Mouse (Mus musculus) liver, embryonic 14.5 days (tissue): ENCODE data around the gene Zmynd19. TPM values are rescaled to one million over a fixed set of nuclear protein-coding genes. Genes with fewer than 3 reads are reported as not detected.

Experiments
- ATAC-seq: fragments of 200-750 bp; cut with Nextera tagmentation; 2 replicates; pipeline ENCODE4 v1.8.0; 2017; ENCODE audit warnings: moderate number of reproducible peaks, mild to moderate bottlenecking, moderate library complexity; ENCODE audit not compliant: insufficient read depth
- DNase-seq, 3 experiments: peaks; one replicate each; pipeline ENCODE4 v3.0.0-alpha.2; 2012 to 2013; ENCODE audit warnings: low read depth in 3 of 3, low spot score in 3 of 3
- H3K27ac ChIP-seq: fragments of 300-500 bp; sonication (generic); 2 replicates; pipeline ENCODE4 v1.5.1; 2014; ENCODE audit warnings: moderate library complexity, mild to moderate bottlenecking, control low read depth, inconsistent platforms
- H3K27me3 ChIP-seq: fragments of 300-500 bp; sonication (generic); 2 replicates; pipeline ENCODE4 v1.6.1; 2014; ENCODE audit warnings: mild to moderate bottlenecking, low read length, moderate library complexity; ENCODE audit not compliant: control insufficient read depth, insufficient read depth
- H3K36me3 ChIP-seq: fragments of 300-500 bp; sonication (generic); replicated peaks from 2 replicates; pipeline ENCODE4 v1.6.1; 2014; ENCODE audit warnings: low read depth; ENCODE audit not compliant: control insufficient read depth, insufficient read depth
- H3K4me1 ChIP-seq, 2 experiments: fragments of 200-500 bp in 1 of 2; fragments of 300-500 bp in 1 of 2; sonication (generic) in 1 of 2; replicated peaks; 2 replicates each; pipeline ENCODE4 v1.6.1; 2012 to 2014; ENCODE audit warnings: antibody characterized with exemption in 1 of 2, inconsistent platforms in 1 of 2, low read length in 1 of 2; ENCODE audit not compliant: control insufficient read depth in 2 of 2, insufficient read depth in 2 of 2
- H3K4me2 ChIP-seq: fragments of 300-500 bp; sonication (generic); 2 replicates; pipeline ENCODE4 v1.6.1; 2014; ENCODE audit warnings: low read depth, mild to moderate bottlenecking, control low read depth, moderate library complexity
- H3K4me3 ChIP-seq, 2 experiments: fragments of 200-500 bp in 1 of 2; fragments of 300-500 bp in 1 of 2; sonication (generic) in 1 of 2; 2 replicates each; pipeline ENCODE4 v1.5.1; 2012 to 2014; ENCODE audit warnings: low read depth in 2 of 2, low read length in 2 of 2, mild to moderate bottlenecking in 2 of 2, control low read depth in 1 of 2, inconsistent platforms in 1 of 2, moderate library complexity in 1 of 2; ENCODE audit not compliant: insufficient read depth in 1 of 2
- H3K9ac ChIP-seq: fragments of 300-500 bp; sonication (generic); replicated peaks from 2 replicates; pipeline ENCODE4 v1.6.1; 2014; ENCODE audit warnings: mild to moderate bottlenecking, control low read depth, moderate library complexity
- H3K9me3 ChIP-seq: fragments of 300-500 bp; sonication (generic); 2 replicates; pipeline ENCODE4 v1.6.1; 2016; ENCODE audit warnings: low read length, mixed read lengths; ENCODE audit not compliant: control insufficient read depth
- CTCF ChIP-seq: IDR thresholded peaks from 2 replicates; pipeline ENCODE4 v1.5.1; 2016; ENCODE audit warnings: antibody characterized with exemption, low read depth, control low read depth
- EP300 ChIP-seq: IDR thresholded peaks from 2 replicates; pipeline ENCODE4 v1.6.1; 2016; ENCODE audit warnings: antibody characterized with exemption, low read depth
- WGBS: fragments of 180-500 bp; shearing (Covaris S2); extraction: QIAGEN DNeasy Blood & Tissue Kit; methylation state at CpG from one replicate; pipeline ENCODE4 v1.1.7; 2014; ENCODE audit not compliant: insufficient replicate concordance; 5-methylcytosine and 5-hydroxymethylcytosine counted together
- microRNA-seq: library from miRNA; unstranded; fragments of <30 nt; microRNA quantifications from one replicate; pipeline ENCODE4, GENCODE M21; 2016
- polyA plus RNA-seq, 2 experiments: library from polyadenylated mRNA; depleted of rRNA in 1 of 2; stranded (reverse) in 1 of 2; unstranded in 1 of 2; fragments of >200 nt; fragmentation: Nextera tagmentation in 1 of 2; extraction: Ambion mirVana in 1 of 2; gene quantifications; 2 replicates each; pipeline versions ENCODE4 v1.2.1 to v1.2.3; 2012 to 2014

The Zmynd19 gene
- polyA plus RNA-seq, 2 experiments, result 10.6 to 16.4 TPM

GRCm38 (mm10) chr2:25000544-25001235 is 51.1 kb downstream of the Zmynd19 start:
- DNase-seq, result peak in 2 of 3 experiments; percentile 10 to 16
- TF ChIP-seq EP300 (no peak), CTCF (peak; percentile 71)
- no peak for ATAC-seq

GRCm38 (mm10) chr2:25003946-25004786 is 54.6 kb downstream of the Zmynd19 start:
- no peak overlapping the region for H3K4me3 ChIP-seq
- no peak overlapping the region for H3K9ac ChIP-seq
- ATAC-seq, result no peak
- no peak overlapping the region for H3K27ac ChIP-seq
- H3K9me3 ChIP-seq, result no peaks in the 10 kb centered on the region
- peaks cover 10% of the 10 kb centered on the region for H3K36me3 ChIP-seq
- H3K27me3 ChIP-seq, result no peaks in the 10 kb centered on the region
- TF ChIP-seq EP300, result no peak
- no peak for TF ChIP-seq CTCF
- WGBS, result 83% methylated on average over 9 of the region's 9 CpGs
- H3K4me2 ChIP-seq, result no peak overlapping the region
- DNase-seq, result no peak
- no peaks in the 10 kb centered on the region for H3K4me1 ChIP-seq

More at GRCm38 (mm10) chr2:25000544-25001235, 51.1 kb downstream of the Zmynd19 start:
- WGBS, result 91% methylated on average over 3 of the region's 3 CpGs
- no peaks in the 10 kb centered on the region for H3K27me3 ChIP-seq
- no peaks in the 10 kb centered on the region for H3K4me1 ChIP-seq
- H3K4me2 ChIP-seq, result no peak overlapping the region
- H3K9ac ChIP-seq, result no peak overlapping the region
- no peak overlapping the region for H3K4me3 ChIP-seq
- H3K9me3 ChIP-seq, result no peaks in the 10 kb centered on the region
- H3K27ac ChIP-seq, result no peak overlapping the region
- peaks cover 15% of the 10 kb centered on the region for H3K36me3 ChIP-seq

GRCm38 (mm10) chr2:25006767-25007166 is 57.2 kb downstream of the Zmynd19 start:
- no peaks in the 10 kb centered on the region for H3K27me3 ChIP-seq

GRCm38 (mm10) chr2:25008250-25008649 is 58.7 kb downstream of the Zmynd19 start:
- Histone ChIP-seq H3K4me3 (no peak overlapping the region), H3K9me3 (no peaks in the 10 kb centered on the region), H3K36me3 (peaks cover 3% of the 10 kb centered on the region), H3K27me3 (no peaks in the 10 kb centered on the region), H3K4me2 (no peak overlapping the region), H3K27ac (no peak overlapping the region), H3K9ac (no peak overlapping the region), H3K4me1 (no peaks in the 10 kb centered on the region)
- DNase-seq, result peak in 1 of 3 experiments; percentile 10
- ATAC-seq, result no peak
- TF ChIP-seq EP300 (no peak), CTCF (peak; percentile 48; the same call in 1 of the 2 replicates)

More at GRCm38 (mm10) chr2:25006767-25007166, 57.2 kb downstream of the Zmynd19 start:
- ATAC-seq (no peak), DNase-seq (no peak)
- TF ChIP-seq EP300 (no peak), CTCF (no peak)
- no peak overlapping the region for H3K27ac ChIP-seq
- no peak overlapping the region for H3K4me3 ChIP-seq
- peaks cover 10% of the 10 kb centered on the region for H3K36me3 ChIP-seq
- H3K9me3 ChIP-seq, result no peaks in the 10 kb centered on the region
- 74% methylated on average over 1 of the region's 1 CpGs for WGBS
- H3K9ac ChIP-seq, result no peak overlapping the region
- H3K4me2 ChIP-seq, result no peak overlapping the region
- no peaks in the 10 kb centered on the region for H3K4me1 ChIP-seq

Small RNA genes lying within 50 kb of the gene (microRNA-seq; reads per million reads assigned to microRNA genes)
- gene Gm22875, result not detected

Other genes starting within 250 kb of the Zmynd19 start
- gene Cacna1b, start 186.6 kb upstream of the Zmynd19 start, polyA plus RNA-seq (2012; rRNA removed), result 0.03 and 0.06 TPM in 2 replicates
- not detected in 2 replicates for gene Cacna1b, start 186.6 kb upstream of the Zmynd19 start, polyA plus RNA-seq (2014; fragmentation: Nextera tagmentation; extraction: Ambion mirVana)
- gene Ehmt1, start 30.2 kb upstream of the Zmynd19 start, polyA plus RNA-seq (2012; rRNA removed), result 14.1 and 15.1 TPM in 2 replicates
- gene Ehmt1, start 30.2 kb upstream of the Zmynd19 start, polyA plus RNA-seq (2014; fragmentation: Nextera tagmentation; extraction: Ambion mirVana), result 10.6 and 12.0 TPM in 2 replicates
- gene Arrdc1, start 14.5 kb upstream of the Zmynd19 start, polyA plus RNA-seq (2012; rRNA removed), result 20.8 and 29.1 TPM in 2 replicates
- 10.9 and 14.7 TPM in 2 replicates for gene Arrdc1, start 14.5 kb upstream of the Zmynd19 start, polyA plus RNA-seq (2014; fragmentation: Nextera tagmentation; extraction: Ambion mirVana)
- gene Dph7, start 12.6 kb downstream of the Zmynd19 start, polyA plus RNA-seq (2012; rRNA removed), result 8.1 and 9.0 TPM in 2 replicates
- 8.7 and 9.9 TPM in 2 replicates for gene Dph7, start 12.6 kb downstream of the Zmynd19 start, polyA plus RNA-seq (2014; fragmentation: Nextera tagmentation; extraction: Ambion mirVana)
- gene Mrpl41, start 25.3 kb downstream of the Zmynd19 start, polyA plus RNA-seq (2012; rRNA removed), result 31.9 and 48.1 TPM in 2 replicates
- 93.6 and 102 TPM in 2 replicates for gene Mrpl41, start 25.3 kb downstream of the Zmynd19 start, polyA plus RNA-seq (2014; fragmentation: Nextera tagmentation; extraction: Ambion mirVana)
- 9.4 and 9.6 TPM in 2 replicates for gene Pnpla7, start 26.2 kb downstream of the Zmynd19 start, polyA plus RNA-seq (2012; rRNA removed)
- 11.0 and 11.3 TPM in 2 replicates for gene Pnpla7, start 26.2 kb downstream of the Zmynd19 start, polyA plus RNA-seq (2014; fragmentation: Nextera tagmentation; extraction: Ambion mirVana)
- 10.3 and 11.0 TPM in 2 replicates for gene Nsmf, start 104.6 kb downstream of the Zmynd19 start, polyA plus RNA-seq (2012; rRNA removed)
- gene Nsmf, start 104.6 kb downstream of the Zmynd19 start, polyA plus RNA-seq (2014; fragmentation: Nextera tagmentation; extraction: Ambion mirVana), result 3.3 and 6.3 TPM in 2 replicates
- gene Entpd8, start 130.5 kb downstream of the Zmynd19 start, polyA plus RNA-seq (2012; rRNA removed), result 4.9 and 5.3 TPM in 2 replicates
- 2.3 and 3.6 TPM in 2 replicates for gene Entpd8, start 130.5 kb downstream of the Zmynd19 start, polyA plus RNA-seq (2014; fragmentation: Nextera tagmentation; extraction: Ambion mirVana)
- gene Noxa1, start 145.4 kb downstream of the Zmynd19 start, polyA plus RNA-seq (2012; rRNA removed), result 0.95 and 1.1 TPM in 2 replicates
- 1.2 and 1.8 TPM in 2 replicates for gene Noxa1, start 145.4 kb downstream of the Zmynd19 start, polyA plus RNA-seq (2014; fragmentation: Nextera tagmentation; extraction: Ambion mirVana)
- gene Nrarp, start 231.0 kb downstream of the Zmynd19 start, polyA plus RNA-seq (2012; rRNA removed), result 3.7 and 3.9 TPM in 2 replicates
- gene Nrarp, start 231.0 kb downstream of the Zmynd19 start, polyA plus RNA-seq (2014; fragmentation: Nextera tagmentation; extraction: Ambion mirVana), result 1.8 and 1.9 TPM in 2 replicates
- gene Tor4a, start 247.1 kb downstream of the Zmynd19 start, polyA plus RNA-seq (2012; rRNA removed), result 3.7 and 4.1 TPM in 2 replicates
- gene Tor4a, start 247.1 kb downstream of the Zmynd19 start, polyA plus RNA-seq (2014; fragmentation: Nextera tagmentation; extraction: Ambion mirVana), result 4.9 and 5.7 TPM in 2 replicates